Mouse (Mus musculus): Measurements from ENCODE around the gene Cyb5r1.
A peak's percentile ranks its signal among the peaks of the same experiment; 100 is the strongest.

The Cyb5r1 gene

DNA sequence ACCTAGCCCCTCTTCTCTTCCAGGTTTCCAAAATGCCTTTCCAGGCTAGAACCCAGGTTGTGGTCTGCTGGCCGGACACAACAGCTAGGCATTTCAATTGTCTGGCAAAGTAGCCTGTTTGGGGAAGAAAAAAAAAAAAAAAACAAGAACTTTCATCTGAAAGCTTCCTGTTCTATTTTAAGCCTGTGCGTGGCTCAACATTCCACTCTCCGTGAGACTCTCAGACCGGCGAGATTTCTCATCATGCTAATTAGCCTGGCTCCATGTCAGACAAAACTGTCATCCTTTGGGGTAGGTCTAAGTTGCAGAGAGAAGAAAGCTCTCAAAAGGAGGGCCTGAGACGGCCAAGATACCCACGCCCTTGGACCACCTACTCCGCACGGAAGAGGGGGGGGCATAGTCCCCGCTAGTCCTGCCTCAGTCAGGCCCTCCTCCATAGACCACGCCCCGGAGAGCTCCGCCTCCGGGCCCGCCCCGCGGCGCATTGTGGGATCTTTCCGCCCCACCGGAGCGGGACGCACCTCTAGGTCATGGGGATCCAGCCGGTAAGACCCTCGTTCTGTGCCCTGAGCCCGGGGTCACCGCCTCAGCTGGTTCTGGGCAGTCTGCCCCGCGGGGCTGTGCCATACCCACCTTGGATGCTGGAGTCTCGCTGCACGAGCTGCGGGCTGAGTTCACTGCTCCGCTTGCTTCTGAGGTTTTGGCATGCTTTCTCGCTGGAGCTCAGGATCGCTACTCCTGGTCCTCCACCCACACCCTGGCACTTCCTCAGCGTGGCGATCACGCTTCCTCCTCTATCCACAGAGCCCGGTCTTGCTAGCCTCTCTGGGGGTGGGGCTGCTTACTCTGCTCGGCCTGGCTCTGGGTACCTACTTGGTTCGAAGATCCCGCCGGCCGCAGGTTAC is at the start of gene Cyb5r1:
TSS of gene Cyb5r1 (plus strand) at position 51 of the 905 bp plus-strand sequence.
- DNase-seq (ENCODE audit: low spot score in 2 of 2) = peak; percentile 24 to 36

DNA sequence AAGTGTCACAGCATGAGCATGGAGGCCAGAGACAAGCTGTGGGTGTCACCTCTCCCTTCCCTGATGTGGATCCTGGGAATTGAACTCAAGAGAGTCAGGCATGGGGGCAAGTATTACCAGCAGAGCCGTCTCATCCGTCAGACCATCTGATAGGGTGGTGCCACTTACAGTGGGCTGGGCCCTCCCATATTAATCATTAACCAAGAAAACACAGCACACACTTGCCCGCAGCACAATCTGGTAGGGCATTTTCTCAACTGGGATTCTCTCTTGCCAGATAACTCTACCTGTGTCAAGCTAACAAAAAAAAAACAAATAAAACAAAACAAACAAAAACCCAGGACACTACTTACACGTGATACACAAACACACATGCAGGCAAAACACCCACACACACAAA is 47.9 kb upstream of the Cyb5r1 start:
- DNase-seq (ENCODE audit: low spot score in 2 of 2) = no peak

DNA sequence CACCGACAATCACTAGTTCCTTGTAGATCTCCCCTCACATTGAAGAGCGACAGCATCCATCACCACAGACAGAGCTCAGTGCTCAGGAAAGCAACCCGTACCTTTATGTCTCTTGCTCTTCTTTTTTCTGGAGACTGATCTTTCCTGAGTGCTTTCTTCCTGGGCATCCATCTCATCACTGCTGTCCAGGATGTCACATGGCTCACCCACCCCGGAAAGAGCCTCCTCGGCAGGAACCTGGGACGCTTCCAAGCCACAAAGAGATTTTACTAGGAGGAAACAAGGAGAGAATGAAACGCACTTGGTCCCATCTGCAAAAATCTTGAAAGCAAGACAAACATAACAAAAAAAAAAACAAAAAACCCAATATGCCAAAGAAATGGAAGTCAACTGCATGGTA is 44.7 kb upstream of the Cyb5r1 start:
- DNase-seq (ENCODE audit: low spot score in 2 of 2) = no peak

DNA sequence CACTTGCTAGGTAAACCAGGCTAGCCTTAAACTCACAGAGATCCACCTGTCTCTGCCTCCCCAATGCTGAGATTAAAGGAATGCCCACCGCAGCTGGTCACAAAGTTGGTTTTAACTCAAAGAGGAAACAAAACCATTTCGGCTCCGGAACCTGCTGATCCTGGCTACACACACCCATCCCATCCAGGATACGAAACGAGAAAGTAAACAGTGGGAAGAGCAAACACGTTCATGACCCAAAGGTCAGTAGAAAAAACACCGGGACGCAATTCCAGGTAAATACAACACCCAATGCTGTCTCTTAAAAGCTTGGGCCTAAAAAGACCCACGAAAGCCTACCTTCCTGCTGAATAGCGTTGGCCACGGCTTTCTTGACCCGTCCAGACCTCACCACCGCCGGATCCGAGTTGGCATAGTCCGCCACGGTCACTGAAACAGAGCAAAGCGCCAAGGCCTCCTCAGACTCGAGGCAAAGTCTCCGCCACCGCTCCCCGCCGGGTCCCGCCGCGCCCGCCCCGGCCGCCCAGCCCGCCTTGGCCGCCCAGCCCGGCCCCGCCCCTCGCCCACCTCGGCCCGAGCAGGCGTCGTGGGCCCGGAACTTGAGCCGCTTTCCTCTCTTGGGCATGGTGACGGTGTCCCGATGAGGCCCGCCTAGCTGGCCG is 44.0 kb upstream of the Cyb5r1 start:
- no peak for DNase-seq (ENCODE audit: low spot score in 2 of 2)

DNA sequence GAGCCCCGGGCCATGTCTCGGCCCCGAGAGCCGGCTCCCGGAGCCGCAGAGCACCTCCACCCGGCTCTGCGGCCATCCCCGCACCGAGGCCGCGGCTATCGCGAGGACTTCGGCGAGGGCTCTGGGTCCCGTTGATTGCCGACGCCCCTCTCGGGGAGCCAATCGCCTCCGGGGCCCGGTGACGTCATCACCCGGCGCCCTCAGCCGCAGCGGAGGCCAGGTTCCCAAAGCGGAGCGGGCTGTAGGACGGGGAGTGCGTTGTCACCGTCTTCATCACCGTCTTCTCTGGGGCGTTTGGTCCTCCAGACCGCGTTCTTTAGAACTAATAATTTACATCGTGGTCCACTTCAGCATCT is 43.5 kb upstream of the Cyb5r1 start, which contains the start of gene Tmem183a:
TSS of gene Tmem183a (minus strand) at position 123 of the 356 bp plus-strand sequence.
- DNase-seq (ENCODE audit: low spot score in 2 of 2) = peak; percentile 92 to 94

DNA sequence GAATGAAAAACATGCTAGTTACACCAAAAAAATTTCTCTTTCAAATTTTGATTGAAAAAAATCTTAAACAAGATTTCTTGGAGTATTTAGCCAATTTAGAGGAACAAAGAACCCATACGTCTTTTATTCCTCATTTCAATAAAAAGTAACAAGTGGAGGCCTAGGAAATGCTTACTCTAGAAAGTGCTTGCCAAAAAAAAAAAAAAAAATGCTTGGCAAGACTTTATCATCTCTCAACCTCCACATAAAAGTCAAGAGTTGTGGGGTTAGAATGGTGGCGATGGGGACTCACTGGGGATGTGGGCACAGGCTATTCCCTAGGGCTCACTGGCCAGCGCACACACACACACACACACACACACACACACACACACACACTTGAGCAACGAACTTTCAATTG is 42.2 kb upstream of the Cyb5r1 start:
- DNase-seq (ENCODE audit: low spot score in 2 of 2) = no peak

DNA sequence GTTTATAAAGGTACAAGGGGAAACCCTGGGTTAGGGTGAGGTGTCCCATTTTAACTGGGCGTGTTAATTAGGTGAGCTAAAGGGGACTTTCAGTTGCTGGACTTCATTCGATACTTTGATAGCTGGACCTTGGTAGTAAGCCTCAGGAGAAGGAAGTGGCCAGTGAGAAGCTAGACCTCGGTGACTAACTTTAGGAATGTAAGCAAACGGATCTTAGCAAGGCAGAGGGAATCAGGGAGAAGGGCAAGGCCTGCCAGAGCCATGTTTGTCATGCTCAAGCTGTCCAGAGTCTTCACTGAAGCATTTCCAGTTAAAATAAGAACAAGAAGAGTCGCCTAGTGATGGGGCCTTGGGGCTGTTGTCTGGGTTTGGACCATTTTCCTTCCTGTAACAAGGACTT is 39.9 kb upstream of the Cyb5r1 start:
- no peak for DNase-seq (ENCODE audit: low spot score in 2 of 2)

DNA sequence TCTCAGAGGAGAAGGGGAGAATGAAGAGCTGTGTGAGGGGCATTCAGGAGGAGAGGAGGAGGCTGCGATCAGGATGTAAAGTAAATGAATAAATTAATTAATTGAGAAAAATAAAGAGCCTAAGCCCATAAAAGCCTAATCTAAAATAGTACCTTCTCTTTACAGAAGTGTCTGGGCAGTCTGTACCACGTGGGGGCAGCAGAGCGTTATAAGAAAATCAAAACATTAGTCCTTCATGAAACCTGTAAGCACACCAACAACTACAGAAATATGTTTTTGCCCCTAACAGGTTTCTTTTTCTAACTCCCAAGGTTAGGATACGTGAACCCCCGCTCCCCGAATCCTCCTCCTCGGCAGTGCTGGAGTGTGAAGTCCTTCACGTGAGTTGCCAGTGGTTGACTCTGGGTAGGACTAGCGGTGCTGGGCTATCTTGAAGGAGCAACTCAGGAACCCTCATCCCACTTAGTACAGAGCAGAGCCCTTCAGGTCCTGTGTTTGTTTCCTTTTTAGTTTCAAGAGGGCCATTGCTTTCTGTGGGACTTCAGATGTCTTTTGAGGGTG is 36.5 kb upstream of the Cyb5r1 start:
- DNase-seq (ENCODE audit: low spot score in 2 of 2) = peak; percentile 50 to 61

DNA sequence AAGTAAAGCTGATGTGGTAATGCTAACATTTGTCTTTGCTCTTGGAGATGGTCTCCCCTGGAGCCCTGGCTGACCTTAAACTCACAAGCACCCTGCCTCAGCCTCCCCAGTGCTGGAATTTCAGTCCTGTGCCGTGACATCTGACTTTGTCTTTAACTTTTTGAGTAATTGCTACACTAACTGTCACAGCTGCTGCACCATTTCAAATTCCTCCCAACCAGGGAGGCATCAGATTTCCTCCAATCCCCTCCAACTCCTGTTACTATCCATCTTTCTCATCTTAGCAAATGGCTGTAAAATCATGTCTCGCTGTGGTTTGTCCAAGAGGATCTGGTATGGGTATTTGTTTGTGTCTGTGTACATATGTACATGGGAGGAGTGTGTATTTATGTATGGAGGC is 31.2 kb upstream of the Cyb5r1 start:
- DNase-seq (ENCODE audit: low spot score in 2 of 2) = no peak

DNA sequence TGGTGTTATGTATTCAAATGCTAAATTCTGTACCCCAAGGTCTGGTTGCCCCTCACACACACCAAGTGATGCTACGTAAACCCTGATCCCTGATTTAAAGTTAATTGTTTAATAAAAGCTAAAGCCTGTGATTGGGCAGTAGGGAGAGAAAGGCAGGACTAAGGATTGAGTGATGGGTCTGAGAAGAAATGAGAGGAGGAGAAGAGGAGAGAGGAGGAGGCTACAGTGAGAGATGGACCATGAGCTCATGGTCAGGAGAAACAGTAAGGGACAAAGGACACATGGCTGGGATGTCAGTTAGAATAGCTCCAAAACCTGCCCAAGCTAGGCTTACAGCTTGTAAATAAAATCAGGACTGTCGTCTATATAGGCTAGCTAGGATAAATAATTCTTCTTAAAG is 24.3 kb upstream of the Cyb5r1 start:
- no peak for DNase-seq (ENCODE audit: low spot score in 2 of 2)

DNA sequence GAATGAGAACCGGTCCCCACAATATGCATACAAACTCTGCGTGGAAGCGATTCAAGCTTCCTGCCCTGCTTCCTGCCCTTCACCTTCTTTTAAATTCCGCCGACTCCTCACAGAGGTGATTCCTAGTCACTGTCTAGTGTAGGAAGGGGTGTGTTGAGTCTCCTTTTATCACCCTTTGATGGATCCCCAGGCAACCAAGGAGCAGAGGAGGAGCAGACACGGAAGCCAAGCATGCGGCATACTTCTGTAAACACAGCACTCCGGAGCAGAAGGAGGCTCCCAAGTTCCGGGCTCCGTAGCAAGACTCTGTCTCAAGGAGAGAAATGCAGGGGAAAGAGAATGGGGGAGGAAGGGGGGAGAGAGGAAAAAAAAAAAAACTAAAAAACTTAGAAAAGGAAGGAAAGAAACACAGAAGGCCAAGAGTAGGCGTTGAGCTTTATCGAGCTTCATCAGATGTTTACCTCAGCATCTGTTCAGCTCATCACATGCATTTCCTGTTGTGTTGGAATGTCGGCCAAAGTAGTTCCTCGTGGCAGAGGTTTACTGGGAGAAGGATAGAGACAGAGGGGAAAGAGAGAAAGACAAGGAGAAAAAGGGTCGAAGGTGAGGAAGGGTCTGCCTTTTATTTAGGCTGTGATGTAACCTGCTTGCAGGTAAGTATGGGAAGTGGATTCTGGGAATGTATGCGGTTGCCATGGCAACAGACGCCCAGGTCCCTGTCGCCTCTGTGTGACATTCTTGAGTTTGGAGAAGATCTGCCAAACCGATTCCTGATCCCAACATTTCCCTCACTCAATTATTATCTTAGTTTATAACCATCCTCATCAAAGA is 23.3 kb upstream of the Cyb5r1 start:
- DNase-seq (ENCODE audit: low spot score in 2 of 2) = no peak

DNA sequence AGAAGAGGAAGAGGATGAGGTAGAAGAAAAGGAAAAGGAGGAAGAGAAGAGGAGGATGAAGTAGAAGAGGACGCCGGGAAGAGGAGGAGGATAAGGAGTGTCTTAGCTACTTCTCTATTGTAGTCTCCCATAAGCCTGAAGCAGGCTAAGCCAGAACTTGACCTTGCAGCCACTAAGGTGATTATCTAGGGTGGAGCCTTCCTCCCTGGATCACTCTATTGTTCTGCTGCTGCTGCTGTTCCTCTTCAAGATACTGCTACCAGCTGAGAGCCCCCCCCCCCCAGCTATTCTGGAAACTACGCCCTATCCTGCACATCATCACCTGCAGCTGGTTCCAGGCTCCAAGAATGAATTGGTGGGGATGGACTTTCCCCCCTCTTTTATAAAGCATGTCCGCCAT is 20.8 kb upstream of the Cyb5r1 start:
- no peak for DNase-seq (ENCODE audit: low spot score in 2 of 2)

DNA sequence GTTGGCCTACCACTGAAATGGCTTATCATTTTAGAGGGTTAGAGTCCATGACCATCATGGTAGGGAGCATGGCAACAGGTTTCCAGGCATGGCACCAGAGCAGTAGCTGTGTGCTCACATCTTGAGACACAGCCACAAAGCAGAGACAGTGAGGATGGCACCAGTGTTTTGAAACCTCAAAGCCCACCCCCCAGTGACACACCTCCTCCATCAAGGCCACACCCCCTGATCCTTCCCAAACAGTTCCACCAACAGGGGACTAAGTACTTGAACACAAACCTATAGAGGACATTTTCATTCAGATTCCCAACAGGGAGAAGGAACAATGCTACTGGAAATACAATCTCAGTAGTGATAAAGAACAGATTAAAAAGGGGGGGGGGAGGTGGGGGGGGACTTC is 20.2 kb upstream of the Cyb5r1 start:
- no peak for DNase-seq (ENCODE audit: low spot score in 2 of 2)

DNA sequence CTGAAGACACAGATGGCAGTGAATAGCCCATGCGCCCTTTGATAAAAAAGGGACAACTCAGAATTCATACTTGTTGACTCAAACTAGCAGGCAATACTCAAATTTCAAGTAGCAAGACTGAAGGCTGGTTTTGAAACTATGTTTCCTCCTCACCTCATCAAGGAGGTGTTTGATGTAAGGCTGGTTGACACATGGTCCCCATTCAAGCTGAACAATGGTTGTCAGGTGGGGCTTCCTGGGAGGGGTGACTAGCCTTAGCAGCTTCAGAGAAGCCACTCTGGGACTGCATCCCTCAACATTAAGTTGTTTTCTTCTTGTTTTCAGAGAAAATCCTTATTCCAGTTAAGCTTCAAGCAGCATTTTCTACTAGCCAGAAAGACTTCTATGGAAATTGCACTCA is 19.7 kb upstream of the Cyb5r1 start, which contains the start of gene 4933406M09Rik:
TSS of gene 4933406M09Rik (plus strand) at position 275 of the 400 bp plus-strand sequence.
- DNase-seq (ENCODE audit: low spot score in 2 of 2) = no peak

DNA sequence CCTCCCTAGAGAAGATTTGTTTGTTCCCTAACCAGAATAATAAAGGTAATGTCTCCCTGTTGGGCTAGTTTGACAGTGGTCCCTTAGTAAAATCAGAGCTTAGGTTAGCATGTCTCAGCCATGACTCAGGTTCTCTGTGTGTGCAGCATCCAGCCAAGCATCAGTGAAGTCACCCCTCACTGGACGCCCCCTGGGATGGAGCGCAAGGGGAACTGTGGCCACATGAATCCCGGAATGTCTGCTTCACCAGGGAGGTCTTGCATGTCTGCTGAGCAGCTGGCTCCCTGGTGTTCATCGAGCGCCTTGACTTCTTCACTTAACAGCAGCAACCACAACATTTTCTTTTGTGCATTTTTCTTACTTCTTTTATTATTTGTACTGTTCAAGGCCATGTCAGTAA is 11.5 kb upstream of the Cyb5r1 start:
- no peak for DNase-seq (ENCODE audit: low spot score in 2 of 2)

DNA sequence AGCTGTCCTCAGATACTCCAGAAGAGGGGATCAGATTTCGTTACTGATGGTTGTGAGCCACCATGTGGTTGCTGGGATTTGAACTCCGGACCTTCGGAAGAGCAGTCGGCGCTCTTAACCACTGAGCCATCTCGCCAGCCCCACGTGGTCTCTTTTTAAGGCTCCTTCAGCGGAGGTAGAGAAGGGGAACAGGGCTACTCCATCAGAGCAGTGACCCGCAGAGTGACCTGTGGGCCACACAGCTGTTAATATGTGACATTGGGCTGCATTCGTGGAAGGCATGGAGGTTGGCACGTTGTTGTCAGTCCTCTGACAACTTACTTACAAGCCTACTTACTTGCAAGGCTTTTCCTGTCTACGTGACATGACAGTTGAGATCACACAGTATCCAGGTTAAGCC is 7.1 kb upstream of the Cyb5r1 start:
- DNase-seq (ENCODE audit: low spot score in 2 of 2) = no peak

DNA sequence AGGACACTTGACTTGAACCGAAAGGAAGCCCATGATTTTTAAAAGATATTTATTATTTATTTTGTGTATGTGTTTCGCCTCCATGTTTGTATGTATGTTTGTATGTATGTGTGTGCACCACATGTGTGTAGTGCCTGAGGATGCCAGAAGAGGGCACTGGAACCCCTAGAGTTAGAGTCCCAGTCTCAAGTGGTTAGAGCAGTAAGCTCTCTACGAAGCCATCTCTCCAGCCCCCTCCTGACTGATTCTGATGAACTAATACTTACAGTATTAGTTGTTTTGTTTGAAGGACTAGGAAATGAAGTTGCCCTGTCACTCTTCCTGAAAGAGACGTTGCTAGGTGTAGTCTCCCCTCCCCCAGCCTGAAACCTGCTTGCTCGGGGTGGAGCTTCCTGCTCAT is 5.6 kb upstream of the Cyb5r1 start:
- DNase-seq (ENCODE audit: low spot score in 2 of 2) = no peak

DNA sequence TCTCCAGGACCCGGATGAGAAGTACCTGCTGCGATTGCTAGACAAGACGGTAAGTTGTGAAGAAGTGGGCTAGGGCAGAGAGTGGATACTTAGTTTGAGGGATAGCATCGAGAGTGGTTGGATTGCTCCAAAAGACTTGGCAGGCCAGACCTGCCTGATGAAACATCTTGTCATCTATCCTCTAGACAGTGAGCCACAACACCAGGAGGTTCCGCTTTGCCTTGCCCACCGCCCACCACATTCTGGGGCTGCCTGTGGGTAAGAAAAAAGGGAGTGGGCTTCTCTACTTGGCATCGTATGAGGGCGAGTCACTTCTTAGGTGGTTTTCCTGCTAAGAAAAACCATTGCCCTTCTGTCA is 1.0 kb downstream of the Cyb5r1 start:
- DNase-seq (ENCODE audit: low spot score in 2 of 2) = no peak

DNA sequence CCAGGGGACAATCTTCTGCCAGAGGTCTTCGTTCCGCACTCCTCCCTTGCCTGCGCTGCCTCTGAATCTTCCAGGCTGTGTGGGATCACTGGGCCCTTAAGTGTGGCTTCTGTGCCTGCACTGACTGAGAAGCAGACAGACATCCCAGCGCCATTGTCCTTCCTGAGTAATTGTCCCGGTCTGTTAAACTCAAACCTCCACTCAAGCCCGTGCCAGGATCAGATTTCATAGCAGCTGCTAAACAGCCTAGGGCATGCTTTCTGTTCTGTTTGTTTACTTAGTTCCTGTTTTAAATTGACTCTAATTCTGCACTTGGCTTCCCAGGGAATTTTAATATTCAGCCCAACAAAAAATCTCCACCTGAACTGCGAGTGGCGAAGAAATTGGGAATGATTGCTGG is 2.7 kb downstream of the Cyb5r1 start:
- no peak for DNase-seq (ENCODE audit: low spot score in 2 of 2)

DNA sequence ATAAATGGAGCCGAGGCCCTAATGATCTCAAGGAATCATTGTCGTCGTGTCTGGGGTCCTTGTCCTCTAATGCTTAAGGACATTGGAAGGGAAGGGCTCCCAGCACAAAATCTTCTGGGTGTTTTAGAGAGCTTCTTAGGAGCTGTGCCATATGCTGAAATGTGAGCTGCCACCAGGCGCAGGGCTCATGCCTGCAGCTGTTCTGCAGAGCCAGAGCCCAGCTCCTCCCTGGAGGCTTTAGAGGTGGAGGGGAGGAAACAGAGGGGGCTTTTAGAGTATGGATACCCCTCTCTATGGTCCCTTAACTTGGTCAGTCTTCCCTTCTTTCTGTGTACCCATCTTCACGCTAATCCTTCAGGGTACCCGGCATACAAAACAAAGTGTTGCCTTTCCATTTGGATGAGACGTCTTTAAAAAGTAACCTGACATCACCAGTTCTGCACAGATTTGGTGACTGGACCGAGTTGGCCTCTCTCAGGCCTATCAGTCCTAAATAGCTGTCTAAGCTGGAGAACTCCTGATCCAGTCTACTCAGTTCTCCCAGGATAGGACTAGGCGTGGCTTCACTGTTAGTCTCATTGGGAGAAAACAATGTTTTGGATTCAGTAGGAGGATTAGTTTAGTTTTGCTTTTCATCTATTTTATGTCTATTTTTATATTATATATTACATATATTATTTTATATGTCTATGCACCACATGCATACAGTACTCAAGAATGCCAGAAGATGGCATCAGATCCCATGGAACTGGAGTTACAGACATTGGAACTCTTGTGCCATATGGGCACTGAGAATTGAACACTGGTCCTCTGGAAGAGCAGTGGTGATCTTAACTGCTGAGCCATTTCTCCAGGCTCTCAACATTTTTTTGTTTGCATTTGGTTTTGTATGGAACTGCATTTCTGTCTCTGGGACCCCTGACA is 6.6 kb downstream of the Cyb5r1 start:
- no peak for DNase-seq (ENCODE audit: low spot score in 2 of 2)

DNA sequence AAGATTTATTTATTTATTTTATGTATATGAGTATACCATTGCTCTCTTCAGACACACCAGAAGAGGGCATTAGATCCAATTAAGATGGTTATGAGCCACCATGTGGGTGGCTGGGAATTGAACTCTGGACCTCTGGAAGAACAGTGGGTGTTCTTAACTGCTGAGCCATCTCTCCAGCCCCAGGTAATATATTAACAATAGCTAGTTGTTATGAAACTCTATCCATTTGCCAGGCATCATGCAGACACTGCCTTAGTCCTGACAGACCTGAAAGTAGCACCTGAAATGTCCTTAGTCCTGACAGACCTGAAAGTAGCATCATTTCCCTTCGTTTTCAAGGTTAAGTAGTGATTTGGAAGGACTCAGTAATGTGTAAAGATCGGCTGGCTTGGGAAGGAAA is 8.7 kb downstream of the Cyb5r1 start:
- DNase-seq (ENCODE audit: low spot score in 2 of 2) = no peak

Data from frontal cortex, postnatal 25 days (tissue).